Mouse (Mus musculus) kidney, adult 2 months (tissue): Measurements from ENCODE around the gene Zfp830.

ENCODE experiments used
- CTCF ChIP-seq: fragments of 200-500 bp; conservative IDR thresholded peaks from 2 replicates; pipeline ENCODE4 v1.5.1; 2011; ENCODE audit warnings: low read depth, mild to moderate bottlenecking, control low read depth, low read length, moderate library complexity, mixed read lengths; ENCODE audit not compliant: insufficient read depth, insufficient read length
- POLR2A ChIP-seq: fragments of 200-500 bp; IDR thresholded peaks from one replicate; pipeline ENCODE4 v1.6.1; 2011; ENCODE audit warnings: low read depth, low read length, control low read depth

DNA sequence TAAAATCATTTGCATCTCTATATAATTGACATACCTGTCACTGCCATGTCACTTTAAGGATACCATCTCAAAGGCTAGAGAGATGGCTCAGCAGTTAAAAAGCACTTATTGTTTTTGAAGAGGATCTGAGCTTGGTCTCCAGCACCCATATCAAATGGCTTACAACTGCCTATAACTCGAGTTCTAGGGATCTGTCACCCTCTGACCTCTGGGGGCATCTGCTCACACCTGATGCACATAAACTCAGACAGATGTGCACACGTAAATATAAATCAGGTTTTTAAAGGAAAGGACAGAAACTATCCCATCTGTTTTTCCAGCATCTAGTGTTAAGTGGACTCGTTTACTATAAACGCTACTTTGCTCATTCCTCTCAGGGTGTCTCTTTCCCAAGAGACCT is 884 bp upstream of the Zfp830 start:
- TF ChIP-seq POLR2A (no peak), CTCF (no peak)
